ENCODE assay signal across 8 mouse cellular contexts in genomic region chr17:79663393-79664105, GRCm38 (mm10). TPM values are rescaled to one million over a fixed set of nuclear protein-coding genes. Genes with fewer than 3 reads are reported as not detected.
DNase-seq lines count a peak whose midpoint lies in the region; ATAC-seq and TF ChIP-seq lines count a peak whose summit lies in the region.

No protein-coding gene starts in this region.

- CTCF ChIA-PET in Patski (lab: Charles Lee), result interaction anchor here (0.9 to 1.9 kb wide), 4 partner anchors 13 to 205 kb away, joined by 3 to 6 read pairs (median 4); no protein-coding TSS in a partner anchor

- no peak overlapping the region for H3K4me2 ChIP-seq in kidney, embryonic 16.5 days (replicated peaks; ENCODE audit: low read depth, low read length)
- no peak overlapping the region for H3K4me2 ChIP-seq in intestine, embryonic 15.5 days (replicated peaks)
- H3K4me2 ChIP-seq in stomach, postnatal 0 days (replicated peaks; ENCODE audit: low read depth), result no peak overlapping the region

- ATAC-seq in kidney, embryonic 16.5 days (ENCODE audit: low FRiP score, low TSS enrichment), result peak; percentile 22; the same call in 1 of the 2 replicates
- no peak for ATAC-seq in Patski
- peak; percentile 58 for ATAC-seq in intestine, embryonic 15.5 days
- peak; percentile 95 for ATAC-seq in stomach, postnatal 0 days (ENCODE audit: low FRiP score, low TSS enrichment)

- peaks cover 6% of the 10 kb centered on the region for H3K4me1 ChIP-seq in kidney, embryonic 16.5 days (ENCODE audit: insufficient read depth, low read length)
- H3K4me1 ChIP-seq in intestine, embryonic 15.5 days (replicated peaks), result no peaks in the 10 kb centered on the region
- H3K4me1 ChIP-seq in stomach, postnatal 0 days (replicated peaks; ENCODE audit: control insufficient read depth, insufficient read depth), result no peaks in the 10 kb centered on the region

- DNase-seq in kidney, adult 11 months, result no peak
- peak; percentile 47 for DNase-seq in CD4-positive helper T cell, adult 2 months (ENCODE audit: low read depth, low spot score)
- no peak for DNase-seq in Patski (ENCODE audit: low read depth, low spot score)
- peak; percentile 21 for DNase-seq in stomach, postnatal 0 days (ENCODE audit: low spot score)
- no peak for DNase-seq in thymus, adult 18-20 months
- DNase-seq in gastrocnemius, adult 8-10 months (ENCODE audit: low spot score in 2 of 2), result no peak

- H3K27ac ChIP-seq in kidney, embryonic 16.5 days (ENCODE audit: low read length), result no peak overlapping the region
- no peak overlapping the region for H3K27ac ChIP-seq in intestine, embryonic 15.5 days
- H3K27ac ChIP-seq in stomach, postnatal 0 days (replicated peaks), result no peak overlapping the region

- 23% methylated on average over 3 of the region's 3 CpGs for WGBS in kidney, embryonic 16.5 days
- 11% methylated on average over 3 of the region's 3 CpGs for WGBS in intestine, embryonic 15.5 days
- 18% methylated on average over 3 of the region's 3 CpGs for WGBS in stomach, postnatal 0 days

- no peak for TF ChIP-seq EP300 in stomach, postnatal 0 days (optimal IDR thresholded peaks at IDR 0.05)

- POLR2A ChIA-PET in Patski (lab: Charles Lee), result interaction anchor here (1.2 kb wide), 1 partner anchor 50 kb away, joined by 3 read pairs; no protein-coding TSS in a partner anchor

- no peaks in the 10 kb centered on the region for H3K9me3 ChIP-seq in kidney, embryonic 16.5 days (ENCODE audit: low read length)
- no peaks in the 10 kb centered on the region for H3K9me3 ChIP-seq in intestine, embryonic 15.5 days
- H3K9me3 ChIP-seq in stomach, postnatal 0 days (ENCODE audit: control insufficient read depth, low read length), result no peaks in the 10 kb centered on the region

- in situ Hi-C loops in Patski (cut with MboI; ENCODE audit: low pct_unique_long_range_greater_than_20kb), result loop anchor here (10.0 to 25.0 kb wide), 2 partner anchors 341 to 524 kb away; no protein-coding TSS in a partner anchor

- no peak overlapping the region for H3K4me3 ChIP-seq in kidney, embryonic 16.5 days (ENCODE audit: low read length)
- no peak overlapping the region for H3K4me3 ChIP-seq in intestine, embryonic 15.5 days (replicated peaks)
- no peak overlapping the region for H3K4me3 ChIP-seq in stomach, postnatal 0 days (ENCODE audit: low read depth, low read length)

- no peak overlapping the region for H3K9ac ChIP-seq in kidney, embryonic 16.5 days (replicated peaks; ENCODE audit: low read length)
- H3K9ac ChIP-seq in intestine, embryonic 15.5 days, result no peak overlapping the region
- H3K9ac ChIP-seq in stomach, postnatal 0 days (ENCODE audit: low read length), result no peak overlapping the region

- H3K27me3 ChIP-seq in kidney, embryonic 16.5 days (ENCODE audit: insufficient read depth, low read length), result no peaks in the 10 kb centered on the region; the same call in 1 of the 2 replicates
- H3K27me3 ChIP-seq in Patski, result no peaks in the 10 kb centered on the region
- H3K27me3 ChIP-seq in intestine, embryonic 15.5 days (replicated peaks), result no peaks in the 10 kb centered on the region
- H3K27me3 ChIP-seq in stomach, postnatal 0 days (ENCODE audit: control insufficient read depth, insufficient read depth, low read length), result no peaks in the 10 kb centered on the region

- no peaks in the 10 kb centered on the region for H3K36me3 ChIP-seq in kidney, embryonic 16.5 days (ENCODE audit: insufficient read depth, low read length)
- no peaks in the 10 kb centered on the region for H3K36me3 ChIP-seq in intestine, embryonic 15.5 days
- no peaks in the 10 kb centered on the region for H3K36me3 ChIP-seq in stomach, postnatal 0 days (ENCODE audit: control insufficient read depth, insufficient read depth, low read length)

- peak; percentile 47 for TF ChIP-seq CTCF in Patski (IDR thresholded peaks at IDR 0.05)
- TF ChIP-seq CTCF in stomach, postnatal 0 days (IDR thresholded peaks at IDR 0.05; ENCODE audit: low read depth), result peak; percentile 86

RNA-seq across cellular contexts. Expression of gene Cyp1b1, which starts 51.3 kb away (rescaled TPM):
- polyA plus RNA-seq in kidney, embryonic 16.5 days (2015; fragmentation: Nextera tagmentation; extraction: Ambion mirVana), result 18.5 and 18.6 TPM in 2 replicates
- 136 TPM for polyA plus RNA-seq in Patski (2021)
- 8.5 and 8.6 TPM in 2 replicates for polyA plus RNA-seq in intestine, embryonic 15.5 days (2015; fragmentation: Nextera tagmentation; extraction: Ambion mirVana)
- polyA plus RNA-seq in stomach, postnatal 0 days (2015; fragmentation: Nextera tagmentation; extraction: Ambion mirVana), result 5.5 and 6.9 TPM in 2 replicates
- under 1 TPM; 0.19 to 0.72 (median 0.54) TPM for total RNA-seq in gastrocnemius, adult 8-10 months (2022)

RNA-seq across cellular contexts. Expression of gene Rmdn2, which starts 51.9 kb away (rescaled TPM):
- polyA plus RNA-seq in kidney, embryonic 16.5 days (2015; fragmentation: Nextera tagmentation; extraction: Ambion mirVana), result 14.9 and 16.5 TPM in 2 replicates
- 15.1 TPM for polyA plus RNA-seq in Patski (2021)
- polyA plus RNA-seq in intestine, embryonic 15.5 days (2015; fragmentation: Nextera tagmentation; extraction: Ambion mirVana), result 9.7 and 10.2 TPM in 2 replicates
- polyA plus RNA-seq in stomach, postnatal 0 days (2015; fragmentation: Nextera tagmentation; extraction: Ambion mirVana), result 7.2 and 9.0 TPM in 2 replicates
- total RNA-seq in gastrocnemius, adult 8-10 months (2022), result 10 to 100 TPM; 11.5 to 20.1 (median 13.2) TPM

Comparison
In these comparisons a context has a peak if more than half of its experiments do, and no peak if none do; other contexts are left out.
1. DNase-seq: peak in CD4-positive helper T cell, adult 2 months (single experiment) and stomach, postnatal 0 days (single experiment); none in kidney, adult 11 months (single experiment), Patski (single experiment), thymus, adult 18-20 months (0 of 2) and gastrocnemius, adult 8-10 months (0 of 2).